Mouse (Mus musculus) frontal cortex, postnatal 36 days (tissue): ENCODE data around the gene Sacm1l.
A peak's percentile ranks its signal among the peaks of the same experiment; 100 is the strongest.

Experiments
- DNase-seq, 2 experiments: peaks; one replicate each; pipeline ENCODE4 v3.0.0; 2022; ENCODE audit warnings: low spot score in 2 of 2

Sacm1l gene

DNA sequence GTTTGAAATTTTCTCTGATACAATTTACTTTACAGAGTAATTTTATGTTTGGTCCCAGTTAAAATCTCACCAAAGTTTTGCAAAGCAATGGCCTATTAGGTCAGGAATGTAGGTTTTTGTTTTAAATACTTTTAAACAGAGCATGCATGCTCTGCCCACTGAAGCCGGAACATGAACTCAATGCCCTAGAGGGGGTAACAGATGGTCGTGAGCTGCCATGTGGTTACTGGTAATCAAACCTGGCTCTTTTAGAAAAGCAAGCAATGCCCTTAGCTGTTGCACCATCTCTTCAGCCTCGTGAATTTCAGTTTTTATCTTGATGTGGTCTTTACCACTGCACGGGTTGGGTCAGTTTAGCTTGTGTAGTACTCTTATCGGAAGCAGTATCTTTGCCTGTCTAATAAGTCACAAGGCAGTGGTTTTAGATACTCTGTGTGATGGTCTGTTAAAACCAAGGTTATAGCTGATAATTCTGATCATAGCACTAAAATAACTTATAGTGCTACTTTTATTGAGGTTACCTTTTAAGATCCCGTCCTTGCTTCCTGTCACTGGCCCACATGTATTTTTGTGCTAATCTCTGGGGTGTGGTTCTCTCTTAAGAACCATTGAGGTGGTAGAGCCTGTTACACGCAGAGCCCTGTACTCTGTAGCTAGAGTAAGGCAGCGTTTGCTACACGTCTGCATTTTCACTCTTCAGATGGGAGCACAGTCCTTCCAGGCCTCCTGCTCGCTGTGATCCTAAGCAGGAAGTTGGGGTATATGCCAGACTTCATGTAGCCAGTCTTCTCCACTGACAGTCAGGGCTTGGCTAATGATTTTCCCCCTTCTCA, 48.0 kb downstream of the Sacm1l start:
- no peak for DNase-seq

DNA sequence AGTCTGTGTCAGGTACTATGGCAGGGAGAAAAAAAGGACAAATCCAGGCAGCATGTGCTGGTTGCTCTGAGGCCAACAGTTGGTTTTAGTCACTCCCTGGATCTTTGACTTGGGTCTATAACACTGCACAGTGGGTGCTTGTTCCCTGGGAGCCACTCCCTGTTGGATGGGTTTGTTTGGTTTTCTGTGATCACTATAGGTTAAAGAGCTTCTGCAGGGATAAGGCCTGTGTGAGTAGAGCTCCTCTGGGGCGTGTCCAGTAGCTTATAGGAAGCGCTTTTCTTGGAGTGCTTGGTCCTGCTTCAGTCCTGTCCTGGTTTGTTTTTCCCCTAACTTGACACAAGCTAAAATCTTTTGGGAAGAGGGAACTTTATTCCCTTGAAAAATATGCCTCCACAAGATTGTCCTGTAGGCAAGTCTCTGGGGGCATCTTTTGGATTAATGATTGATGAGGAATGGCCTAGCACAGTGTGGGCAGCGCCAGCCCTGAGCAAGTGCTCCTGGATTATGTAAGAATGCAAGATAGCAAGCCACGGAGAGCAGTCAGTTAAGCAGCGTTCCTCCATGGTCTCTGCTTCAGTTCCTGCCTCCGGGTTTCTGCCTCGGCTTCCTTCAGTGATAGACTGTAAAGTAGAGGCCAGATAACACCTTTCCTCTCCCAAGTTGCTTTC, 59.8 kb downstream of the Sacm1l start:
- no peak for DNase-seq

DNA sequence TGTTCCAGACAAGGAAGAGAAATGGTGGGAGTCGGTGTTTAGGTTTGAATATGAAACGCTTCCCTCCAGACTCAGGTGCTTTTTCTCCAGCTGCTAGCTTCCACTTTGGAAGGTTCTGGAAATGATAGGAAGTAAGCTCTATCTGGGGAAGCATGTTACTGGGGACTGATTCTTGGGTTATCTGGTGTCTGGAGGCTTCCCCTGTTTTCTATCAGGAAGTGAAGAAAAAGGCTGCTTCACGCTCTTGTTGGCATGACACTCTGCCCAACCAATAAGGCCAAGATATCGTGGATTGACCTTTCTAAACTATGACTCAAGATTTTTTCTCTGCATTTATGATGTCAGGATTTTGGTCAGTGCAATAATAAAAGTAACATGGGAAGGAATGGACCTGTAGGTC, 65.6 kb downstream of the Sacm1l start:
- DNase-seq = no peak

DNA sequence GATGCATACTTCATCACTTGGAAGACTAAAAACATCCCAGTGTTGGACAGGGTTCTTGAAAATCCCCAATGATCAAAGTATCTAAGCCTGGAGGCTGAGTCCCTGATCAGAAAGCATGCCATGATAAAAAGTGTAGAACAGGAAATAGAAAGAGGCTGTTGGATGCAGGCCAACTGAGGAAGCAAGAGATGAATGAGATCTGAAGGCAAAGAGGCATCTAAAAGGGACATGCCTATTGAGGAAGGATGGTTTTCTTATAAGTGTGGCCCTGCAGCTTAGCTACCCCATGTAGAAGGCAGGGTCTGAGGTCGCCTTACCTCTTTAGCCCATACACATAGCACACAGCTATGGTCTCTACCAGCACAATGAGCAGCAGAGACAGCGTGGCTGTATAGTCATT, 67.4 kb downstream of the Sacm1l start:
- DNase-seq = no peak

DNA sequence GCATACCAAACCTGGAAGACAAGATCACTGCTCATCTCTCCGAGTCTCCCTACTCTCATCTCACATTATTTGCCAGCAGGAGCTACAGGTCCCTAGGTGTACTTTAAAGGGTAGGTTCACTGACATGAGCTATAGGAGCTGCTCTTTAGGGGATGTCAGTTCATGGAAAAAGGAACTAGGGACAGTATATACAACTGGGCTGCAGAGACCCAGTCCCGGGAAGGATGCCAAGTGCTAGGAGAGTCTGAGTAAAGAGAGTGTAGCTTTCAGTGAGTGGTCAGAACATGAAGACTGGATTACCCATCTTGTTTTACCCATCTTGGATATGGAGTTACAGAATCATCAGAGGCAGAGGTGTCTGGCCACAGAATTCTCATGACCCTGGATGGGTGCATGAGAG, 67.8 kb downstream of the Sacm1l start:
- no peak for DNase-seq

DNA sequence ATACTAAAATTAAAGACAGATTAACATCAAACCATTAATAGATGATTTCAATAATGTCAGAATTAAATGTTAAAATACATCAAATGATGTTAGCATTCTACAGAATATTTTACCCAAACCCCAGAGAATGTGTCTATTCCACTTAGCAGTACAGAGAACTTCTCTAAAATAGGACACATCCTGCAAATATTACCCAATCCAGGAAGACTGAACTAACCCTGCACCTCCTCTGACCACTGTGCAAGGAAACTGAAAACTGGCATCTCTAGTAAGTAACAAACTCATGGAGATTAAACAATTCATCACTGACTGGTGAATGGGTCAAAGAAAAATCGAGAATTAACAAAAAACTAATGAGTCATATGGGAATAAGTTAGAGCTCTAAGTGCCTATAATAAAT, 72.0 kb downstream of the Sacm1l start:
- DNase-seq = no peak

DNA sequence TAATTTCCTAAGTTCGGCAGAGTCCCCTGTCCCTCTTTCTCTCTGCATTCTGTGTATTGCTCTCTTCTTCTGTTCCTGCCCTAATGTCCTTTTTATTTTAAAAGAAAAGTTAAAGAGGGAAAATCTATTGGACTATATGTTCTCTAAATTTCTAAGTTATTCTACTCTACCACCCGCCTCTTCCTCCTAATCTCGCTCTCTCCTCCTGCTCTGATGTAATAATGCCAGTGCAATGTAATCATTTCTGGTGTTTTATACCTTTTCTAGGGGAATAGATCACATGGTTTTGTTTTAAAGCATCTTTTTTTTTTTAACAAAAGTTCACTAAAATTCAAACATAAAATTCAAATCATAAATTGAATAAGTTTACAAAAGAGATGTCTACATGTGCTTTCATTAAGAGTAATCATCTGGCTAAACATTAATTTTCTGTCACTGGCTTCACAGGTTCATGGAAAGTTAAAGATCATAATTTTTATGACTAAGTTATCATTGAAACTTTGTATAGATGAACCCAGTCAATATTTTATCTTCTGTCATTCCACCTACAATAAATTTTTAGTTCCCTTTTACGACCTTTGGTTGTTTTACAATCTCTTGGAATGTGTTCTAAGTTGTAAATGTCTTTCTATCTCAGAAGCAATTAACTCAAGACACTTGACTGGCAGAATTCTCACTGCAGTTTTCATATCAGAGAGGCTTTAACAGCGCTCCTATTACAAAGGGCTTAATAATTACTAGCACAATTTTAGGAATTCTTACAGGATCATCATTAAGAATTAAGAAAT, 90.9 kb downstream of the Sacm1l start:
- no peak for DNase-seq

DNA sequence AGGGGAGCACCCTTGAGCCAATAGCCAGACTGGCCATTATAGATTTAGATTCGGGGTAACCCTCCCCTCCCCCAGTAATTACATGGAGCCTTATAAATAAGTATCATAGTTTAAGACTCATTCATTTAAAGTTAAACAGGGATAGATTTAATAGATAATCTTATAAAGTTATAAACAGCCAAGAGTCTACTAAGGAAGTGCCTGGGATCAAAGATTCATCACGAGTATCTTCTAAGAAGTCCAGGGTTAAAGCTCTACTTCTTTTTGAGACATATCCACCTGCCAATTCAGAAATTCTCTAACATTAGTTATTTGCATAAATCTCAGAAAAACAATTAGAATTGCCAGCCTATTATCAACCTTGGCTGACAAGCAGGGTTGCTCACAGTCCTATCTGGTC, 95.2 kb downstream of the Sacm1l start:
- DNase-seq = no peak

DNA sequence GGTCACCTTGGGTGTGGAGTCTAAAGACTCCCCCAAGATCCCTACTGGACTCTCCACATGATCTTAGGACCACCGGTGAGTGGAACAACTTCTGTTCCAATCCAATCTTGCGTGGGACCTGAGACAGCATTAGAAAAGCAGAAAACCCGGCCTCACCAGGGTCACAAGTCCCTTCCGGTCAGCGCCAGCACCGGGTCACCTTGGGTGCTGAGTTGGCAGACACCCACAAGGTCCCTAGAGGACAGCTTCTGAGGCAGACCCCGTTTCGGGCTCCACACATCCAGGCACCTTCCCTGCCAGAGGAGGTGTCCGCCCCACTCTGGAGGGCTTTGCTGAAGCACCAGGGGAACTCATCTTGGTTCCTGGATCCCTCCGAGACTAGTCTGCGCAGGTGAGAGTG, 96.3 kb downstream of the Sacm1l start:
- no peak for DNase-seq

DNA sequence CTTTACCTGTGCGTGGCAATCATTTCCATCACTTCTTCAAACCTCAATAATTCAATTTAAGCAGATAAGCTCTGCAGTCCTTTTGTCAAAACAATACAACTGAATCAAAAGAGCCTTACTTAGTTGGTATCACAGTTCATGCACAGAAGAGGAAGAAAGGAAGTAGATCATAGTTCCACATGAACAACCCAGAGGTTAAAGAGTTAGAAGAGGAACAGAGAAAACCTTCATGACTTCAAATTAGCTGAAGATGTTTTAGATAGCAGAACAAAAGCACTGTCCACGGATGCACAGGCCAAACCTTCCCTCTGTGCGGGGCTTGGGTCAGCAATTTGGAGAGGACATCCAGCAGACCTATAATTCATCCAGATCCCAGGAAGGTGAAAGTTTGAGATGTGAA, 102.1 kb downstream of the Sacm1l start:
- DNase-seq = no peak

DNA sequence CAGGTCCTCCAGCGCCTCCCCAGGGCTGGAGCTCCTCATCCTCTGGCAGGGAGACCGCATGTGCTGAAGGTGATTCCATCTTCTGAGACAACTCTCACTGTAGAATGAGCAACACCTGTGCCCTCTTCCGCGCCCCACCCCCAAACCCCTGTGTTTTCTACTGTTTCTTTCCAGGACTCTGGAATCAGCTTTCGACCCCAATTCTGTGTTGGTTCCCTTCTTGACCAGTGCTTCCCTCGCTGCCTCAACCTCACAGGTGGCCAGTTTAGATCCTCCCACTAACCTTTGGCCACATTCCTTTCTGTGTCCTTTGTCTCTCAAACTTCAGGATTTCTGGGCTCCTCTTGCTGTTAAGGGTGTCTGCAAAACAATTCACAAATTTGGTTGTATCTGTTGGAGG, 102.7 kb downstream of the Sacm1l start, which contains the start of gene Slc6a20b:
Slc6a20b (minus strand) TSS at position 285 of the 400 bp plus-strand sequence.
- no peak for DNase-seq

DNA sequence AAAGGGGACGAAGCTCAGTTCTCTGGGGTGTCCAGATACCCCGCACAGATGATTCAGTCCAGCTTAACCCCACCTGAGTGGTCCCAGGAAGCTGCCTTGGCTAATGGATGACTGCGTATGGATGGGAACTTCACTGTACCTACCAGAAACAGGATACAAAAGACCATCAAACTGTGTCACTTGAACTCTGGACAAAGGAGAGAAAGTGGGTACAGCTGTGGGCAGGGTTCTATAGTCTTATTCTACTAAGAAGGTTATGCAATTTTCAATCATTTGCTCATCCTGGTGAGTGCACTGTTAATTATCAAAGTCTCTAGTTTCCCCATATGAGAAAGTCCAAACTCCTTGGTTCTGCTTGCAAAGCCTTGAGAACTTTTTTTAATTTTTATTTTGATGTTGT, 103.4 kb downstream of the Sacm1l start:
- DNase-seq = no peak

DNA sequence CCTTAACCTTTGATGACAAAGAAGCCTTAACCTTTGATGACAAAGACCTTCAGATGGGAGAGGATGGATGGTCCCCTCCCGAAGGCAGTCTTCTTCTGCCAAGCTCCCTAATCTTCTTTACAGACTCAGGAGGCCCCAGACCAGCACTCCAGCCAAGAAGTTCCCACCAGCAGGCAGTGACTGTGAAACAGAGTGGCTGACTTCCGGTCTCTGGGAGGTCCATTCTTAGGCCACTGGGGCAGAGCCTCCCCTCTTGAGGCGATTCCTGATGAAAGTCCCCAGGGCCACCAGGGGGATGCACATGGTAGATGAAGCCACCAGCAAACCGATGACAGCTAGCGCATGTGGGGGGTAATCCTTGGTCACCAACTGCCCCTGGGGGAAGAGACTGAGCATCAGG, 107.2 kb downstream of the Sacm1l start:
- no peak for DNase-seq

DNA sequence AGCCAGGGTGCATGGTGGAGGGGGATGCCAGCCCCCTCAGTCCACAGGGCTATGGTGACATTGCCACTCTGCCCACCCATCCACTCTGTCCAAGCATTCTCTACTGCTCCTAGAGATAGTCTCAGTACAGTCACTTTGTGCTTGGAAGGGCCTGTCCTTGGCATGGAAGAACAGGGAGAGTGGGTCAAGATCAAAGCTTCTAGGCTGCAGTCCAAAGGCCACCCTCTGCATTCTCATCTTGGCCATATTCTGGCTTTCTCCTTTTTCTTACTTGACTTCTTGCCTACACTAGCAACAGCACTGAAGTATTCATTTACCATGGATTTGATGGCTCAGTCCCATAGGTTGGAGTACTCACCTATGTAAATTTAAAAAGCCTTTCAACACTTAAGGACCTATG, 108.7 kb downstream of the Sacm1l start:
- no peak for DNase-seq

DNA sequence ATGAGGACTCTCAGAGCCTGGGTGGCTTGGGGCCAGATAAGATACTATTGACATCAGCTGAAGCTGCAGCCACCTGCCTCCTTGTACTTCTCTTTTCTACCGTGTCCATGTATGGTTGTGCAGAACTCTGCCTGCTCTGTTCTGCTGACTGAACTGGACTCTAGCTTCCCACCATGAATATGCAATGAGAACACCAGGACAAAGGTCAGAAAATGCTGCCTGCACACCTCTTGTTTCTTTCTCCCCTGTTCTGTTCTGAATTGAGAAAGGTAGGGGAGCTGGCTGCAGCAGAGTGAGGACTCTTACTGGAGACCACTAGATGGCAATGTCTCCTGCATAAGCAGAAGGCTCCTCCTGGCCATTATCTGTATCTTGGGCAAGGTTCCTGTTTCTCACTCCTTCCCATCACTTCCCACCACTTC, 109.1 kb downstream of the Sacm1l start:
- peak; percentile 17 to 53 for DNase-seq

DNA sequence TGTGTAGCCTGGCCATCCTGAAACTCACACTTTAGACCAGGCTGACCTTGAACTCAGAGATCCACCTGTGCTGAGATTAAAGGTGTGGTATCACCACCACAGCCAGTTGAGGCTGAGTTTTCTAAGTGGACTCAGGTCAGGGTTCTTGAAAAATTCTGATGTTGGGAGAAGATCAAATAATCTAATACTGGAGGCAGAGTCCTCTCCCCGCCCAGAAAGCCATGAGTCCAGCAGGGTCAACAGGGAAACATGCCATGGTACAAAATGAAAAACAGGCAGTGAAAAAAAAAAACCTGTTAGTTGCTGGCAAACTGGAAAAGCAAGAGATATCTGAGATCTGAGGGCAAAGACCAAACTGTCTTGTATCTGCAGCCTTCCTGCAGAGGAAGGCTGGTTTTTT, 110.5 kb downstream of the Sacm1l start:
- DNase-seq = no peak
